Mouse (Mus musculus): Measurements from ENCODE around the gene Slc5a3. TPM values are rescaled to one million over a fixed set of nuclear protein-coding genes. Genes with fewer than 3 reads are reported as not detected.

Slc5a3 gene
- 10 to 100 TPM; 27.9 to 31.6 TPM for total RNA-seq (2021)
- long read RNA-seq, experiment 1, full-length matches to known transcripts: 1 of 1 reads
- long read RNA-seq, experiment 1, partial matches to known transcripts: 0 of 1 reads
- long read RNA-seq, experiment 1, other reads (novel, unspliced or antisense): 0 of 1 reads
- long read RNA-seq, experiment 2: 0 reads

- peak; percentile 80 to 89 for DNase-seq (ENCODE audit: low spot score in 2 of 2)
Measured at GRCm38 (mm10) chr16:92057852-92058643, at the start of gene Slc5a3, which contains the start of the genes Mrps6 and Gm49711. Slc5a3 (plus strand) TSS chr16:92058322. Mrps6 (plus strand) TSS chr16:92058270. Gm49711 (plus strand) TSS chr16:92058316.

DNA sequence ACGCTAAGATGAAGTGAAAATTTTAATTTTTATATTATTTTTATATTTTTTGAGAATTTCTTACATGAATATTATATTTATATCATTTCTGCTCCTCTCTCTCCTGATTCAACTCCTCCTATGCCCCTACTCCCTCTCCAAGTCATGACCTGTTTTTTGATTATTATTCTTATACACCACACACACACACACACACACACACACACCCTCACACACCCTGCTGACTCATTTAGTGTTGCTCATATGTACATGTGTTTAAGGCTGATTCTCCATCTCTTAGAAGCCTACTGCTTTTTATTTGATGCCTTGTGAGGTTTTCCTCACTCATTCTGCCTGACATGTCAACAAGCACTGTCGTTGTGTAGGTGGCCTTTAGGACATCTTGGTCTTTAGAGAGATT lies 48.5 kb upstream of the Slc5a3 start:
- no peak for DNase-seq (ENCODE audit: low spot score in 2 of 2)

GRCm38 (mm10) chr16:92016792-92017191 lies 41.3 kb upstream of the Slc5a3 start:
- DNase-seq (ENCODE audit: low spot score in 2 of 2): no peak

DNA sequence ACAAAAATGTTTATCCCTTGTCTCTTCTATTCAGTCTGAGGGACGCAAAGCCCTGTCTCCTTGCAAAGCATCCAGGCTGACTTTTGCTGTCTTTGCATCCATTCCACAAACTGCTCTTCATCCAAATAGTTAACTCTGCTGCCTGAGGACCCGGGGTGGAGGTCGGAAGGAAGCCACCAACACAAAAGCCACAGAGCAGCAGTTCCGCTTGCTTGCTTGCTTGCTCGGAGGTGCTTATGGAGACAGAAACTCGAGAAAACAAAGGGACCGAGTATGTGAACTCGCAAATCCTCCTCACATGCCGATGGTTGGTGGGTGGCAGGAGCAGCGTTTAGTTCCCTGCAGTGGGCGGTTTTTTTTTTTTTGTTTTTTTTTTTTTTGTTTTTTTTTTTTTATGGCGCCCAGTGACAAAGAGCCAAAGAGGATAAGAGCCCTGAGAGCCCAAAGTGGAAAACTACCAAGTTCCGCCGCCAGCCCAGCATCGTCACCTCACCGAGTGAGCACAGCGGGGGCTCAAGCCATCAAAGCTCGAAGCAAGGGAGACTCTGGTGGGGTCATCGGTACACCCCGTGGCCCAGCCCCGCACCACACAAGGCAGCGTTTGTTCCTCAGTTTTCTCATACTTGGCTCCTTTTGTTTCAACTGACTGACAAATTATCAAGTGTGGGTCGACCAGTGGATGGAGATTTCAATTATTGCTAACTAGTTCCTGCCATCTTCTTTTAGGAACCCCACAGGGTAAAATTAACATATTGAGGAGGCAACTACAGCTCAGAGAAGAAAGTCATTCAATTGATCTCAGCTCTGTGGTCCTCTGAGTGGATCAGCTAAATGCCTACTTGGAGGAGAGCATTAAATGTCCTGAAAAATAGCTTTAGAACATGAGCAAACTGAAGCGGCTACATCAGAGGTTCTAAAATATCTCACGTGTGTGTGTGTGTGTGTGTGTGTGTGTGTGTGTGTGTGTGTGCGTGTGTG lies 38.7 kb upstream of the Slc5a3 start:
- peak; percentile 15 to 25 for DNase-seq (ENCODE audit: low spot score in 2 of 2)

GRCm38 (mm10) chr16:92021656-92022400 lies 36.3 kb upstream of the Slc5a3 start:
- DNase-seq (ENCODE audit: low spot score in 2 of 2): no peak

DNA sequence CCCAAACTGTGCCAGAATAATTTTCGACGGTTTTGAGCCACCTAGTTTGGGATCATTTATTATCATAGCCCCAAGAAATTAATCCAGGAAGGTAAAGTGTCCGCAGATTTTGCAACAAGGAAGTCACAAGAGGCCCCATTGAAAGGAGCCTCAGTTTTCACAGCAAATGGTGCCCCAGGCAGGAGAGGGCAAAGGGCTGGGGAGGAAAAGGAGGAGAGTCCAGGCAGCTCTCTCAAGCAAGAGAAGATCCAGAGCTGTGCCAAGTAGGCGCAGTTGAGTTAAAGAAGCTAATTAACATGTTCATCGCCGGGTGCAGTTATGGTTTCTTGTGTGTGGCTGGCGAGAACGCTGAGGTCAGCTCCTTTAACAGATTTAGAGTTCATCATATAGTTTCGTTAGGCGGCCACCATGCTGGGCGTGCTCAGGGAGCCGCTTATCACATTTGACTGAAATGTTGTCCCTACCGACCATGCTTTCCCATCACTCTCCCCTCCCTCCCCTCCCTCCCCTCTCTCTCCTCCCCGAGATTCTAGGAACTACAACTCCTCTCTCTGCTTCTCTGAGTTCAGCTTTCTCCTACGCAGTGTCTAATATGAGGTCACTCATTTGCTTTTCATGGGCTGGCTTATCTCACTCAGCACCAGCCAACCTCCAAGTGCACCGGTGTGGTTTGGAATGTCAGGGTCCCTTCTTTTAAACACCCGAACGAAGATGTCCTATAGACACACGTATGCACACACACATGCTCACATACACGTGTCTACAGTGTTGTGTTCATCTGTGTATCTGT lies 35.4 kb upstream of the Slc5a3 start:
- DNase-seq (ENCODE audit: low spot score in 2 of 2): no peak

GRCm38 (mm10) chr16:92033286-92033685 lies 24.8 kb upstream of the Slc5a3 start:
- DNase-seq (ENCODE audit: low spot score in 2 of 2): no peak

GRCm38 (mm10) chr16:92034676-92035075 lies 23.4 kb upstream of the Slc5a3 start:
- no peak for DNase-seq (ENCODE audit: low spot score in 2 of 2)

GRCm38 (mm10) chr16:92036701-92037100 lies 21.4 kb upstream of the Slc5a3 start:
- no peak for DNase-seq (ENCODE audit: low spot score in 2 of 2)

- DNase-seq (ENCODE audit: low spot score in 2 of 2): no peak
Measured at GRCm38 (mm10) chr16:92037891-92038607, 20.1 kb upstream of the Slc5a3 start.

DNA sequence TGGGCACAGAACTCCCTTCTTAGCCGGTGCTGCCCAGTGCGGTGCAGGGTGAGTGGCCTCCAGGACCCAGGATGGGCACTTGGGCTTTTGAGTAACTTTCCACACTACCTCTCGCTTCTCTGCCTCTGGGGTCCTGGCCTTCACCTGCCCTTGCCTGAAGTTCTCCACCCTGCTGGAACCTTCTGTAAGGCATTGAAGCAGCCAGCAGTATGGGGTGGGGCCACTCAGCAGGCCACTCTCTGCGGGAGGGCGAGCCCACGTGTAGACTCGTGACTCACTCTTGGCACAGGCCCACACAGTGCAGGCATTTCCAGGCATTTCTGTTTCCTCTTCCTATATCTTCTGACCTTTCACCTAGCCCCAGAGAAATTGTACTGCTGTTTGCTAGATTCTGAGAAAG lies 18.7 kb upstream of the Slc5a3 start:
- DNase-seq (ENCODE audit: low spot score in 2 of 2): no peak

- no peak for DNase-seq (ENCODE audit: low spot score in 2 of 2)
Measured at GRCm38 (mm10) chr16:92039966-92040365, 18.2 kb upstream of the Slc5a3 start.

DNA sequence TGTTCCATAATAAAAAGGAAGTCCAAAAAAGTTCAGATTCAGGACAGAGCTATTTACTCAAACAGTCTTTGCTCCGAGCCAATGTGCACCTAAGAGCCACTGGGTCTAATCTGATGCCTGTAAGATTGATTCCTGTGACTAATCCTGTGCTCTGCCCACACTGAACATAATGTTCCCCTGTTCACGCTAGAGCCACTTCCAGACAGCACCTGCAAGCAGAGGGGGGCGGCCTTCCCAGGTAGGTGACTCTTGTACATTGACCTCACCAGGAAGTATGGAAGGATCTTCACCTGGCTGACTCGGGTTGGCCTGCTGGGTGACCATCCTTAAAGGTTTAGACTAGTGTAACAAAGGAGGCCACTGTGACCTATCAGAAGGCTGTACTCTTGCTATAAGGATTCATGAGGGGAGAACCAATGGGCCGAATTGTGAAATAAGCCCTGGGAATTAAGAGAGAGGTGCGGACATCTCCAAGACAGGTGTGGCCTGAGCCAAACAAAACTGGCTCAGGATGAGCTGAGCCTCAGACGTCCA lies 6.3 kb upstream of the Slc5a3 start:
- DNase-seq (ENCODE audit: low spot score in 2 of 2): no peak

DNA sequence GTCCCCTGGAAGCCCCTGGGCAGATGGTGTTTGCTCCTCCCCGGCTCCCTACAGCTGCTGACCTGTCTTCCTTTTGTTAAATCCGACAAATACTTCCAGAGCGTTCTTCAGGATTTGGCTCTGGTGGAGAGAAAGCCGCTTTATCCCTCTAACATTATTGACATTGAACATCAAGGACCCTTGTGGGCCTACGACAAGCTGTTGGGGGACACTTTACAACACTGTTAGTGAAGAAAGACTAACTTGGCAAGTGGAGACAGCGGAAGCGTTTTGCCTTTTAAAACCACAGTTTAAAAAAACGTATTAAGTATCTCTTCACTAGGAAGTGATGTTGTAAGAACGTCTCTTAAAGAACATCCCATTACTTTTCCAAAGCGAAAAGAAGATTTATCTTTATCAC lies 5.6 kb upstream of the Slc5a3 start:
- no peak for DNase-seq (ENCODE audit: low spot score in 2 of 2)

DNA sequence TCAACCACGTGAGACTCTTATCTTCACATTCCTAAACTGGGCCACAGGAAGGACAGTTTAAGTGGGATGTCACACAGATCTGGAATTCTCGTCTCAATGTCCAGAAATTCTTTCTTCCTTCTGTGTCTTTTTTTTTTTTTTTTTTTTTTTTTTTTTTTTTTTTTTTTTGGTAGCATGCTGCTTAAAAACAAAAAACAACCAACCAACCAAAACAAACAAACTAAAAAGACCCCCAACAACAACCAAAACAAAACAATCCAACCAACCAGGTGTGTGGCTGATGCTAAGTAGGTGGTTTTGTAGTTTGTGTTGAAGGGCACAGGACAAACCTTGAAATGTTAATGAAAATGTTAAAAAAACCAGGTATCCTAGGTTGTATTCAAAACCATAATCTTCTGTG lies 1.4 kb upstream of the Slc5a3 start:
- DNase-seq (ENCODE audit: low spot score in 2 of 2): no peak

DNA sequence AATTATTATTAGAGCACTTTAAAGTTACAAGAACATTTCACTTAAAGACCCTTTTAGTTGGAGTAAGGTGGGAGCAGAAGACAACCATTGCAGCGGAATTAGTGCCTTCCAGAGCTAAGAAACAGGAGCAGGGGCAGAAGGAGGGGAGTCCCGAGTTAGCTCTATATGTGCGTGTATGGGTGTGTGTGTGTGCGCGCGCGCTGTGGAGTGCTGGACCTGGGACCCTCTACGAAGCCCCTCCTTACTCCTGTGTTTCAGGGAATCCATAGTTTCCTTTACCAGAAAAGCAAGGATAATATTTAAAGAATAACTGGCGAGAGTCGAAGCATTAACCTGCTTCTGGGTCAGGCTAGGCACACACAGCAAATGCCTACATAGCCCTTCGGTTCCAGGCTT lies 668 bp upstream of the Slc5a3 start:
- DNase-seq (ENCODE audit: low spot score in 2 of 2): no peak

GRCm38 (mm10) chr16:92058644-92059620 lies 810 bp downstream of the Slc5a3 start:
- DNase-seq (ENCODE audit: low spot score in 2 of 2): peak; percentile 16 to 34

GRCm38 (mm10) chr16:92060213-92060612 lies 2.1 kb downstream of the Slc5a3 start:
- DNase-seq (ENCODE audit: low spot score in 2 of 2): no peak
